Mouse (Mus musculus): ENCODE data around the gene E2f7. TPM values are rescaled to one million over a fixed set of nuclear protein-coding genes. Genes with fewer than 3 reads are reported as not detected.

Gene E2f7
- polyA plus RNA-seq, 1 experiment from 2014 or later, result 14.8 TPM

DNA sequence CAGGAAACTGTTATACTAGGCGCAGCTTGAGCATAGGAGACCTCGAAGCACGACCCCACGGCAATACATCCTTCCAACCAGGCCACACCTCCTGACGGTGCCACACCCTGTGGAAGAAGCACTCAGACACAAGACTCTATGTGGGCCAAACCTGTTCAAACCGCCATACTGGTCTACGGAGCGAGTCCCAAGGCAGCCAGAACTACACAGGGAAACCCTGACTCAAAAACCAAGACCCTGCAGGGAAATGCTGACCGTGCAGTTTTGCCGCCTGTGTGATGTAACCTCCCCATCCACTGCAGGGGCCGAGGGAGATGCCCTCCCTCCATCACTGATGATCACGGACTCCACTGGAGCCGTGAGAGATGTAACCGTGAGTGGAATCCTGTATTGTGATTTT is 36.5 kb downstream of the E2f7 start:
- Histone ChIP-seq H3K4me1 (ENCODE audit: control insufficient read depth in 2 of 2, insufficient read depth in 2 of 2, low read length in 2 of 2) (no peaks in the 10 kb centered on the region), H3K9ac (ENCODE audit: low read length) (no peak overlapping the region), H3K4me2 (ENCODE audit: low read length) (no peak overlapping the region), H3K9me3 (ENCODE audit: control insufficient read depth, low read length) (no peaks in the 10 kb centered on the region), H3K4me3 (ENCODE audit: control insufficient read depth in 1 of 2, insufficient read depth in 1 of 2, low read depth in 1 of 2, low read length in 2 of 2) (no peak overlapping the region), H3K27ac (replicated peaks in 1 of 2; ENCODE audit: control insufficient read depth in 1 of 2, insufficient read depth in 1 of 2, low read depth in 2 of 2, low read length in 2 of 2) (no peak overlapping the region), H3K27me3 (ENCODE audit: control insufficient read depth, insufficient read depth, low read length) (no peaks in the 10 kb centered on the region), H3K36me3 (ENCODE audit: control insufficient read depth, insufficient read depth, low read length) (peaks cover 78% of the 10 kb centered on the region)
- 91% methylated on average over 14 of the region's 14 CpGs for WGBS
- ATAC-seq (ENCODE audit: insufficient number of reproducible peaks, insufficient read depth, low FRiP score, low read depth), result no peak

DNA sequence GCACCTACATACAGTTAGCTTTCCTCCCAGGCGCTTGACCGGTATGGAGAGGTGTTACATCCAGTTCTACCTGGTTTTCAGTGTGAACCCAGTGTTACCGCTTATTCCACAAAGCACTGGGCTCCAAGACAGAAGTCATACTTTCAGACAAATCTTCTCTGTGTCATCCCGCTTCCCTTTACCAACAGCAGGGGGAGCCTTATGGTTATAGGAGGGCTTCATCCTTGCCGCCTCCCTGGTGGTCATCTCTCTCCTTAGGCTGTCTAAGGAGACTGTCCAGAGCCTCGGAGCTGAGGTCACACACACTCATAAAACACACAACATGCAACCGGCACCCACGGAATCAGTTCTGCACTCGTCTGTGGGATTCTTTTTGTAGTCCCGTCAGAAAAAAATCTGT is 37.4 kb downstream of the E2f7 start:
- H3K4me1 ChIP-seq (ENCODE audit: control insufficient read depth in 2 of 2, insufficient read depth in 2 of 2, low read length in 2 of 2), result 0 out of 4 replicates have a peak, but pooled peaks cover 0 to 2% of the 10 kb centered on the region in 2 experiments
- H3K27ac ChIP-seq (replicated peaks in 1 of 2; ENCODE audit: control insufficient read depth in 1 of 2, insufficient read depth in 1 of 2, low read depth in 2 of 2, low read length in 2 of 2), result no peak overlapping the region
- no peak for ATAC-seq (ENCODE audit: insufficient number of reproducible peaks, insufficient read depth, low FRiP score, low read depth)
- 76% methylated on average over 10 of the region's 10 CpGs for WGBS
- H3K9me3 ChIP-seq (ENCODE audit: control insufficient read depth, low read length), result no peaks in the 10 kb centered on the region
- H3K4me2 ChIP-seq (ENCODE audit: low read length), result no peak overlapping the region
- H3K36me3 ChIP-seq (ENCODE audit: control insufficient read depth, insufficient read depth, low read length), result peaks cover 81% of the 10 kb centered on the region
- H3K9ac ChIP-seq (ENCODE audit: low read length), result no peak overlapping the region
- H3K27me3 ChIP-seq (ENCODE audit: control insufficient read depth, insufficient read depth, low read length), result no peaks in the 10 kb centered on the region
- H3K4me3 ChIP-seq (ENCODE audit: control insufficient read depth in 1 of 2, insufficient read depth in 1 of 2, low read depth in 1 of 2, low read length in 2 of 2), result no peak overlapping the region

DNA sequence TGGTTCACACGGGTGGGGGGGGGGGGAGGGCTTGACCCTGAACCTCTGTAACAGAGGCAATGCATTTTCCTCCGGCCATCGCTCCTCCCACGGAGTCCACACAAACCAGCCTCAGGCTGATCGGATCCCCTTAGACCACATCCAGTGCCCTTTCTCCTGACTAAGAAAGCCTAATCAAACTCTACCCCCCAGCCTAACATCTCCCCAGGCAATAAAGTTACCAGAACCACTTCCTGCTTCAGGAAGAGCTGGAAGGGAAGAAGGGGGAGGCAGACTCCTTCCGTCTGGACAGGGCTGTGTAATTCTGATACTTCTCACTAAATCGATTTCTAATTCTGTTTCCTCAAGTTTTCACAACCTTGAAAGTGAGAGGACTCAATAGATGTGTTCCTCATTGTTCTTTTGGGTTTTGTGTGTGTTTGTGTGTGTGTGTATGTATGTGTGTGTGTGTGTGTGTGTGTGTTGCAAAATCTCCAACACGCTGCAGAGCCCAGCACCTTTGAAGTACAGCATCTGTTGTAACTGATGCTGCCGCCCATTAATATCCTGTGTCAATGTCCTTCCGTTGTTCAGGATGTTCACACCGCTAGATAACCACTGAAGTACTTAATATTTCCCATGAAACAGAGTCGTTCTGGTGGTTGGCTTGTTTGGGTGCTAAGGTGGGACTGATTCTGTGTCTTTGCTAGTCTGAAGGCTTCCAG is 43.0 kb downstream of the E2f7 start:
- Histone ChIP-seq H3K27ac (replicated peaks in 1 of 2; ENCODE audit: control insufficient read depth in 1 of 2, insufficient read depth in 1 of 2, low read depth in 2 of 2, low read length in 2 of 2) (no peak overlapping the region), H3K4me1 (ENCODE audit: control insufficient read depth in 2 of 2, insufficient read depth in 2 of 2, low read length in 2 of 2) (0 out of 4 replicates have a peak, but pooled peaks cover 0 to 2% of the 10 kb centered on the region in 2 experiments), H3K27me3 (ENCODE audit: control insufficient read depth, insufficient read depth, low read length) (no peaks in the 10 kb centered on the region), H3K9ac (ENCODE audit: low read length) (no peak overlapping the region), H3K4me3 (ENCODE audit: control insufficient read depth in 1 of 2, insufficient read depth in 1 of 2, low read depth in 1 of 2, low read length in 2 of 2) (no peak overlapping the region), H3K36me3 (ENCODE audit: control insufficient read depth, insufficient read depth, low read length) (peaks cover 27% of the 10 kb centered on the region), H3K4me2 (ENCODE audit: low read length) (no peak overlapping the region), H3K9me3 (ENCODE audit: control insufficient read depth, low read length) (no peaks in the 10 kb centered on the region)
- no peak for ATAC-seq (ENCODE audit: insufficient number of reproducible peaks, insufficient read depth, low FRiP score, low read depth)
- WGBS, result 59% methylated on average over 12 of the region's 12 CpGs

DNA sequence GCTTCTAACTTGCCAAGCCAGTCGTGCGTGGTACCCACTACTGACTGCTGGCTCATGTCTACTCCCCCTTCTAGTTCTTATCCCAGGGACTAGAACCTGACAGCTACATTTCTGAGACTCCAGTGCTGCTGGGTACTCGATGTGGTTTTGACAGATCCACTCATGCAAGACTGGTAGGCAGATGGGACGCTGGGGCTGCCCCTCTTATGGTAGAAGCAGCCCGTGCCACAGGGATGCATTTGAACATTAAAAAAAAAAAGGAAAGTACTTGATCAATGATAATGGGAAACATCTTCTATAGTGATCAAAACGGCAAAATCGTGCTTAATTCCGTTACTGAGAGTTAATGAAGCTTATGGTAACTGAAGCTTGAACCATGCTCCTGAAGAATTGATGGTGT is 44.4 kb downstream of the E2f7 start:
- peaks cover 0 to 2% of the 10 kb centered on the region in 2 experiments; a peak in 1 of 4 replicates for H3K4me1 ChIP-seq (ENCODE audit: control insufficient read depth in 2 of 2, insufficient read depth in 2 of 2, low read length in 2 of 2)
- 89% methylated on average over 8 of the region's 8 CpGs for WGBS
- ATAC-seq (ENCODE audit: insufficient number of reproducible peaks, insufficient read depth, low FRiP score, low read depth), result no peak
- no peak overlapping the region for H3K4me3 ChIP-seq (ENCODE audit: control insufficient read depth in 1 of 2, insufficient read depth in 1 of 2, low read depth in 1 of 2, low read length in 2 of 2)
- H3K27ac ChIP-seq (replicated peaks in 1 of 2; ENCODE audit: control insufficient read depth in 1 of 2, insufficient read depth in 1 of 2, low read depth in 2 of 2, low read length in 2 of 2), result no peak overlapping the region
- H3K4me2 ChIP-seq (ENCODE audit: low read length), result no peak overlapping the region
- H3K36me3 ChIP-seq (ENCODE audit: control insufficient read depth, insufficient read depth, low read length), result peaks cover 16% of the 10 kb centered on the region
- no peak overlapping the region for H3K9ac ChIP-seq (ENCODE audit: low read length)
- H3K9me3 ChIP-seq (ENCODE audit: control insufficient read depth, low read length), result no peaks in the 10 kb centered on the region
- H3K27me3 ChIP-seq (ENCODE audit: control insufficient read depth, insufficient read depth, low read length), result no peaks in the 10 kb centered on the region

DNA sequence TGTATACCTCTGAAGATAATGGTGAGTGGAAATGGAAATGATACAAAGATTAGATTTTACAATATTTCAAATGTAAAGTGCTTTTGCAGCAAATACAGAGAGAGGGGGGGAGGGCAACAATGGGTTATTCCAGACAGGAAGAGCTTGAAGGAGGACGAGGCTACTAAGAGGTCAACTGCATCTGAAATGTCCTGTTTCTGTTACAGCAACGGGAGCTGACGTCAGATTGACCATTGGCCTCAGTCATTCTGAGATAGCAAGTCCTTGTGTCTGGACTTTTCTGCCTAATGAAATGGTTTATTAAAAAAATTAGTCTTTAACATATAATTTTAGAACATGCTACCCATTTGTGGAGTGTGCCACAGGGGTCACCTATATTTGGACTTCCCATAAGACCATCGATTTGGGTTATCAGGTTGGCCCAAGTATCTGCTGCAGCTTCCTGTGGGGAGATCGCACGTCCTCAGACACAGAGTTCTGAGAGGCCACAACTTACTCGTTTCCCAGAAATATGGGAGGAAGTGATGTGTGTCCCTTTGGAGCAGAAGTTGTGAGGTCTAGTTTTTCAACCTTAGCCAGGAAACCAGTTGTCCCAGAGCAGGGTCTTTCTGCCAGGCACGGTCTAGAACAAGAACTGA is 48.0 kb downstream of the E2f7 start:
- no peak for ATAC-seq (ENCODE audit: insufficient number of reproducible peaks, insufficient read depth, low FRiP score, low read depth)
- 0 out of 4 replicates have a peak overlapping the region, but pooled peaks of 1 of the 2 experiments have one; percentile 6 for H3K27ac ChIP-seq (replicated peaks in 1 of 2; ENCODE audit: control insufficient read depth in 1 of 2, insufficient read depth in 1 of 2, low read depth in 2 of 2, low read length in 2 of 2)

DNA sequence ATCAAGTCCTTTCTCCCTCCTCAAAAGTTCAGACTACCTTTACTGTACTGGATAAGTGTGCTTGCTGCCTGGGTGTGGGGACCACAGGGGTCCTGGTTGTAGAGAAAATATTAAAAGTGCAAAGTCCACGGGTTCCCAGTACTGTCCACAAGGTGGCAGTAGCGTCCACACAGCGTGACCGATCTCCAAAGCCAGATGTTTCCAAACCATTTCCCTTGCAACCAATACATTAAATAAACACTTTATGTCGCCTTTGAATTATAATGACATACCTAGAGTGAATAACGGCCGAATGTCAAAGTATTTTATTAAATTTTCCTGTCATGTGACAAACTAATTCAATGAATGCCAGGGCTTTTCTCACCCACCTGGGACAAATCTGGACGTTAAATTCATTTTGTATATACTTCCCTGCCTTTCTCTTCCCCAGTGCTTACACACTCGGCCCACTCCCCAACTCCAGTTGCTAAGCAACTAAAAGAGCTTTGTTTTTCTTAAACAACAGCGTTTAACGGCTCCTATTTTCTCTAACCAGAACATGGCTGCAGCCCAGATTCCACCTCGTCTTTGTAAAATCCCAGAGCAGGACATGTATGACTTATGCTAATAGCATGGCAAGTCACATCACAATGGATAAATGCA is 49.4 kb downstream of the E2f7 start:
- Histone ChIP-seq H3K4me3 (ENCODE audit: control insufficient read depth in 1 of 2, insufficient read depth in 1 of 2, low read depth in 1 of 2, low read length in 2 of 2) (no peak overlapping the region), H3K27me3 (ENCODE audit: control insufficient read depth, insufficient read depth, low read length) (no peaks in the 10 kb centered on the region), H3K4me1 (ENCODE audit: control insufficient read depth in 2 of 2, insufficient read depth in 2 of 2, low read length in 2 of 2) (peaks cover 2 to 3% of the 10 kb centered on the region in 2 experiments; a peak in 1 of 4 replicates), H3K9ac (ENCODE audit: low read length) (no peak overlapping the region), H3K4me2 (ENCODE audit: low read length) (peak overlapping the region; percentile 39), H3K9me3 (ENCODE audit: control insufficient read depth, low read length) (no peaks in the 10 kb centered on the region), H3K36me3 (ENCODE audit: control insufficient read depth, insufficient read depth, low read length) (no peaks in the 10 kb centered on the region), H3K27ac (replicated peaks in 1 of 2; ENCODE audit: control insufficient read depth in 1 of 2, insufficient read depth in 1 of 2, low read depth in 2 of 2, low read length in 2 of 2) (peak overlapping the region; percentile 19 to 51; a peak in 3 of 4 replicates)
- WGBS, result 13% methylated on average over 12 of the region's 12 CpGs
- ATAC-seq (ENCODE audit: insufficient number of reproducible peaks, insufficient read depth, low FRiP score, low read depth), result peak; percentile 40; the same call in 1 of the 2 replicates

More for the DNA sequence above, 48.0 kb downstream of the E2f7 start:
- Histone ChIP-seq H3K36me3 (ENCODE audit: control insufficient read depth, insufficient read depth, low read length) (no peaks in the 10 kb centered on the region), H3K9me3 (ENCODE audit: control insufficient read depth, low read length) (no peaks in the 10 kb centered on the region), H3K4me3 (ENCODE audit: control insufficient read depth in 1 of 2, insufficient read depth in 1 of 2, low read depth in 1 of 2, low read length in 2 of 2) (no peak overlapping the region), H3K4me2 (ENCODE audit: low read length) (no peak overlapping the region), H3K9ac (ENCODE audit: low read length) (no peak overlapping the region), H3K4me1 (ENCODE audit: control insufficient read depth in 2 of 2, insufficient read depth in 2 of 2, low read length in 2 of 2) (peaks cover 2 to 3% of the 10 kb centered on the region in 2 experiments; a peak in 1 of 4 replicates), H3K27me3 (ENCODE audit: control insufficient read depth, insufficient read depth, low read length) (no peaks in the 10 kb centered on the region)
- 49% methylated on average over 8 of the region's 8 CpGs for WGBS

DNA sequence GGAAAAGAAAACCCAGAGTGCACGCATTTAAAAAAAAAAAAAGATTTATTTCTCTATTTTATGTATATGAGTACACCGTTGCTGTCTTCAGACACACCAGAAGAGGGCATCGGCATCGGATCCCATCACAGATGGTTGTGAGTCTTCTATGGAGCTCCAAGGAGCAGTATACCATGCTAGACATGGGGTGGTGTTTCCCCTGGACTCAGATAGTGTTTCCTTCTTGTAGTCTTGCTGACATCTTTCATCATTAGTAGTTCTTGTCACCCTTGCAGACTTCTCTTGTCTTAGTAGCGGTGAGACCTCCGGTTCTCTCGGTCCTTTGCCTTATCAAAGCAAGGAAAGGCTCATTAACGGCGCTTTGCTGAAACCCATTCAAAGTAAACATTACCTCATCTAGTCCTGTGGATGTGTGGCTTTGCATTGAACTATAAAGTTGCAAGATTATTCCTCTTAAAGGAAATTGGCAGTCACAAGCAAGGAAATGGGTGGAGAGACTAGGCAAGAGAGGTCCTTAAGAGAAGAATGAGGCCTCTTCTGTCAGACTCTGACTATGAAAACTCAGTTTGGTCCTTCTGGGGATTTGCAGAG is 50.1 kb downstream of the E2f7 start:
- Histone ChIP-seq H3K4me2 (ENCODE audit: low read length) (peak overlapping the region; percentile 39), H3K9ac (ENCODE audit: low read length) (no peak overlapping the region), H3K36me3 (ENCODE audit: control insufficient read depth, insufficient read depth, low read length) (no peaks in the 10 kb centered on the region), H3K9me3 (ENCODE audit: control insufficient read depth, low read length) (no peaks in the 10 kb centered on the region), H3K27me3 (ENCODE audit: control insufficient read depth, insufficient read depth, low read length) (no peaks in the 10 kb centered on the region), H3K27ac (replicated peaks in 1 of 2; ENCODE audit: control insufficient read depth in 1 of 2, insufficient read depth in 1 of 2, low read depth in 2 of 2, low read length in 2 of 2) (peak overlapping the region; percentile 46 to 62; a peak in 3 of 4 replicates), H3K4me1 (ENCODE audit: control insufficient read depth in 2 of 2, insufficient read depth in 2 of 2, low read length in 2 of 2) (peaks cover 2 to 3% of the 10 kb centered on the region in 2 experiments; a peak in 1 of 4 replicates), H3K4me3 (ENCODE audit: control insufficient read depth in 1 of 2, insufficient read depth in 1 of 2, low read depth in 1 of 2, low read length in 2 of 2) (no peak overlapping the region)
- WGBS, result 53% methylated on average over 9 of the region's 9 CpGs
- ATAC-seq (ENCODE audit: insufficient number of reproducible peaks, insufficient read depth, low FRiP score, low read depth), result 0 out of 2 replicates have a peak, but pooled peaks have one; percentile 46
